Mouse (Mus musculus) urinary bladder, postnatal 4 days (tissue): ENCODE data around the gene Aig1.

Experiments
- DNase-seq, 2 experiments: peaks; one replicate each; pipeline ENCODE4 v3.0.0; 2021 to 2022; ENCODE audit warnings: low spot score in 2 of 2

Aig1 gene

DNA sequence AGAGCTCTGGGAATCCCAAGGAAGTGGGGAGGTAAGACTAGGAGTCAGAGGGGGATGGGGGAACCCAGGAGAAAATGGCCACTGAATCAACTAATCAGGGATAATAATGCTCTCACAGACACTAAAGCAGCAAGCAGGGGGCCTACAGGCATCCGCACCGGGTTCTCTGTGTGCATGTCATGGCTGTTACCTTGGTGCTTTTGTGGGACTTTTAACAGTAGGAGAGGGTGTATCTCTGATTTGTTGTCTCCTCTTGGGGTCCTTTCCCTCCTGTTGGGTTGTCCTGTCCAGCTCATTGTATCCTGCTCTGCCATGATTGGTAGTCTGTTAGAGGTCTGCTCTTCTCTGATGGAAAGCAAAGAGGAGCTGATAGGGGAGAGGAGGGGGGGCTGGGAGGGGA lies 19.6 kb downstream of the Aig1 start:
- no peak for DNase-seq

DNA sequence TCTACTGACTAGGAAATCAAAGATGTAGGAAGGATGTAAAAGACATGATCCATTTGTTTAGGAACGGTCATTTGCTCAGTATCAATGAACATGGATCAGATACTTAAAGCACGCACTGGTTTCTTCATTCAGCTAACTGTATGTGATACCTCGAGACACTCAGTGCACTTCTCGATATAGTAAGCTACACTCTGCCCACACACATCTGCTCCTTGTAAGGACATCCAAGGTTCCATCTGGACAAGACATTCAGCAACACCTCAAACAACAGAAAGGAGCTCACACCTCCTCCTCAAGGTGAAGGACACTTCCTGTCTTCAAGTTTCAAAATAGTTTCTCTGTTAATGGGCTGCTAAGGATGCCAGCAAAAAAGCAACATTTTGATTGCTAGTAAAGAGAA lies 23.9 kb downstream of the Aig1 start:
- no peak for DNase-seq

DNA sequence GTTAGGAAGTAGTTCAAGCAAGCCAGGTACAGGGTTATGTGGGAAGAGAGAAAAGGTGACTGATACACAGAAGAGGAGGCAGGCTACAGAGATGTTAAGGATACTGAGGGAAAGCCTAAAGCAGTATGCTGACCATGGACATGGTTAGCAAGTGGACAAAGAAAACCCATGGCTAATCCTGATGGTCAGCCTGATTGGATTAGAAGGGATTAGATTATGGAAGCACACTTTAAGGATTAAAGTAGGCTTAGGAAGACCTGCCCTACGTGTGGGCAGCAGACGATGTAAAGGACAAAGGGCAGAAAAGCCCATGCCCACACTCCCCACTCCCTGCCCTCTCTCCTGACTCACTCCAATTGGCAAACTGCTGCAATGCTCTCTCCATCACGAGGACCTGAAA lies 25.0 kb downstream of the Aig1 start:
- DNase-seq: no peak

DNA sequence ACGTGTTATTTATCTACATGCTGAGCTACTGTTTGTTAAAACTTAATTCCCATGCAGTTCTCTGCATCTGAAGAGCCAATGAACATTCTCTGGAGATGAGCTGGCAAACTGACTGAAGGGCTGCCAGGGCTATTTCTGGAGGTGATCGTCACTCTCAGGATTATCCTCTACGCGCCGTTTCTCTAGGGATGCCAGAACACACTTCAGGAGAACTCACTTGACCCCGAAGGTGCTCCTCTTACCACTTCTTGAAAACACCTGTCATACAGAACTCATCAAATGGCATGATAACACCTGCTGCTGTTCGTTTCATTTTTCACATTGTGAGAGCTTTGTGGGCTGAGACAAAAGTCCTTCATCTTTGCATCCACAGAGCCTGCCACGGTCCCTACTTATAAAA lies 25.9 kb downstream of the Aig1 start:
- DNase-seq: no peak

DNA sequence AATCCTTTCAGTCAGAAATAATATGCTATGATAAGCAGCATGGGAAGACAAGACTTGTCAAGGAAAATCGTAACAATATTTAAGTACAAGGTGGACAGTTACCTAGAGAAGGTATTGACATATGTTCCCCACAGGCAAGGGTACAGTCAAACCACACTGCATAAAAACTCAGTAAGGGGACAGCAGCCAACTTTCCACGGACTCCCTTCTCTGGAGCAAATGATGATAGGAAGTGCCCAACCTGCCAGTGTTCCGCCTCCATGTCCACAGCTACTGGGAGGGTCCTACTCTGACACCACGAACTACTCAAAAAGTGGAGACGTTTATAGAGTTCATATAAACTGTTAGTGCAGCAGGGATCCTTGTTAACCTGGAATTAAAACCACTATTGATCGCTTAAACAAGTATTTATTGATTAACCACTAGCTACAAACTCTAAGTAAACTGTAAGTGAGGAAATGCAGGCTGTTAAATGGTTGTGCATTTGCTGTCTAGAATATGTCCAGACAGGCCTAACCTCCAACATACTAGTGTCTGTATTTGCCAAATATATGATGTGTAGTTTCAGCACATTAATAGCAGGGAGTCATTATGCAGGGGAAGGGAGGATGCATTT lies 30.2 kb downstream of the Aig1 start:
- no peak for DNase-seq

DNA sequence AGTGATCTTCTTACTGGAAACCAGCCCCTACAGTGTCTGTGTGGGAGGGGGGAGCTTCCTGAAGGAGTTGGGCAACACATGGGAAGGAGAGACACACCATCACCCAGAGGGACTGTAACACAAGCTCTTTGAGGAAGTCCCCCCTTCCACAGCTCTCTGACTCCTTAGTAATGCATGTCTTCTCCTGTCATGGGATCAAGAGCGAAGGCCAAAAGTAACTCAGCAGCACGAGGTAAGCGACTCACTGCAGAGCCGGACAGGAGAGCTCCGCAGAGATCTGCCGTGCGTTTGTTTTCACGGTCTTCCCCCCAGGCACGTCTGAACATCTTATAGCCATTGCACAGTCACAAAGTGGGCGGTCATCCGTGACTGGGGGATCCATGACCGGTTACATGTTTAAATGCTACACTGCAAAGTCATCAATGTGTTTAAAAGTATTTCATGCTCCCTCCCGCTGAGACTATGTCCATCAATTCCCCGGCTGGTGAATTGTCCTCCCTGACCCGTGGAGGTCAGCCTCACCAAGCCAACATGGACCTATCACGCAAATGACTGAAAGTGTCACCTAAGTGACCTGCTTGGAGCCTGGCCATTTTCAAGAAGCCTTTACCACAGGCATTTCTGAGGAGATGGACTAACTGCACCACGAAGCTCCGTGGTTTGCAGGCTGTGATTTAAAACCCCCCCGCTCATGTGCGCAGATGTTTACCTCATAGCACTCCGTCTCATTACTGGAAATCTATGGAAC lies 30.9 kb downstream of the Aig1 start:
- DNase-seq: no peak

DNA sequence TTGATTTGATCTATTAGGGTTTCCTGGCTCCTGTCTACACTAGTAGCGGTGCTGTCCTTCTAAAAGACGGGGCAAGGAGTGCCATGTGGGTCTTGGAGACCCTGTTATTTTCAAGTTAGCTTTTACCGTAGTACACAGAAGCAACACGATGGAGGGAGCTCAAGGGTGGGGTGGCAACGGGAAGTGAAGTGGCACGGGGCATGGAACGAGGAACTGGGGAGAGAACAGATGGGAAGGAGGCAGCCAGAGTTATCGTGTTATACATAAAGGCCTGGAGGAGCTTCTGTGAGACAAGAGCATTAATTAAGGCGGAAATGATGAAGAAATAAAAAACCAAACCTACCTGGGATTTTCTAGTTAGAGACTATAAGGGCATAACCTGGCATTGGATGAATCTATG lies 31.8 kb downstream of the Aig1 start:
- no peak for DNase-seq

DNA sequence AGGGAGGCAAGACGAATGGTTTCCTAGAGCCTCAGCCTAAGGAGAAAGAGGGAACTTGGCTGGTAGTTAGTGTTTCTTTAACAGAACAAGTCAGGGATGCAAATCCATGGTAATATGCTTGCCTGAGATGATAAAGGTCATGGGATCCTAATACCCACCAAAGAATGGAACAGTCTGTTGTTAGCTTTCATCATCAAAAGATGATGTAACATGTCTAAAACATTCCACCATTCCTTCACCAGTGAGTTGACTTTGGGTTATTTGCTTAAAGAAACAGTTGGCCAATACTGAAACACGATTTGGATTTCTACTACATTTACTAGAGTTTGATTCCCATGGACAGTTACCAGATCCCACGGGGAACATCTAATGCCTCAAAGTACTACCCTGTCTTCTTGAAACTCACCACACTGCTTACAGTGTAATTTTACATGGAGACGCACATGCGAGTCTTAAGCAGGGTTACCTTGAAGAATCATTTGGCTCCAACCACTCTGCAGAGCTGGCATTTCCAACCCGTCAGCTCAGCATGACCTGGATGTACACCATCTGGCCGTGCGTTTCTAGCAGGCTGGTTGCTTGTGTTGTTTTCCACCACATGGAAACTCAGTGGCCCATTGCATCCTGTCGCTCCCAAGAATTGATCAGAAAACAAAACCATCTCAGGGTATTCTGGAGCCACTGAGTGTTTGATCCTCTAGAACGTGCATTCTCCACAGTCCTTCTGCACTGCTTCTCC lies 32.9 kb downstream of the Aig1 start:
- no peak for DNase-seq

DNA sequence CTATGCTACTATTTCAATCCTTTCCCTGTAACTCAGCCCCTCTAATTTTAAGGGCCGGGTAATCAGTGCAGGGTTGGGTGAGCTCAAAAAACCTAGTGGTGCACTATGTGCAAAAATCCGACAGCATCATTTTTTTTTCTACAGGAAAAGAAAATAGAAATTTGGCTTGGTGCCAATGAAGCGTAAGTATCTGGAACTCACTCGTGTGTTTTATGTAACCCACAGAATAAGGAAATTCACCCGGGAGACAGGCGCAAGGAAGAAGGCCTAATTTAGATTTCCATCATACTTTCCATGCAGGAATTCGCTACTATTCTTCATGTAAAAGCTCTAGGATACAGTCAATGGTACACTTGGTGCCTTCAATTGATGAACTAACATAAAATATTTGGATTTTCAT lies 34.7 kb downstream of the Aig1 start:
- DNase-seq: no peak

DNA sequence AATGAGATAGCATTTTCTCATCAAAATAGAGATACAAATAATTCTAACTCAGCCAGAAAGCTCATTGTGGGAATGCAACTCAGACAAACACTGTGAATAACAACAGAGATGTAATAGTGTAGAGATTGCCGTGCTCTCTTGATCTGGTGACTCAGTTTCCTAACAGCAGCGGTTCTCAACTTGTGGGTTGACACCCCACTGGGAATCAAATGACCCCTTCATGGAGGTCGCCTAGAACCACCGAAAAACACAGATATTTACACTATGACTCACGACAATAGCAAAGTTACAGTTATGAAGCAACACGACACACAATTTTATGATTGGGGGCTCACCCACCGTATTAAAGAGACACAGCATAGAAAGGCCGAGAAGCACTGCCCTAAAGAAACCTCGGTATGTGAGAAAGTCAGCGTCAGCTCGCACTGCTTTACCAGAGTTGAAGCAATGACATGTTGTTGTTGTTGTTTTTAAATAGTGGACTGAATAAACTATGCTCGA lies 35.7 kb downstream of the Aig1 start:
- no peak for DNase-seq

DNA sequence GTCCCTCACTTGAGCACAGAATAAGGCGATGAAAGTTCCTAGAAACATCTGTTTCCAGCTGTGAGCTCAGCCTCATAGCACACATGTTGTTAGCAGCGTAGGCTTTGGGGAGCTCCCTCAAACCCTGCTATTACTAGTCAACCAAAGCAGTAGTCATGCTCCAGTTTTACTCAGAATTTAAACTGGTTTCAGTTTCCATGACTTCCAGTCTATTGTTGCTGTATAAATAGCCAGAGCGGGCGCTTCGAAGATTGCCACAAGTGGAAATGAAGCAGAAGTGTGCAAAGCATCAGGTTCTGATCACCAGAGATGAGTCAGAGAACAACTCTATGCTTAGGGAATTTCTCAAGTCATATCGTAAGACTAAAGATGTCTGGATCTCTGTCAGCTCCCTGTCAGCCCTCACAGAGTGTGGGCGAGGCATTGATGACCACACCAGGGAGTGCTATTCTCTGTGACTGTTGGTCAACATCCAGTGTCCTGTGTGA lies 36.2 kb downstream of the Aig1 start:
- DNase-seq: no peak

DNA sequence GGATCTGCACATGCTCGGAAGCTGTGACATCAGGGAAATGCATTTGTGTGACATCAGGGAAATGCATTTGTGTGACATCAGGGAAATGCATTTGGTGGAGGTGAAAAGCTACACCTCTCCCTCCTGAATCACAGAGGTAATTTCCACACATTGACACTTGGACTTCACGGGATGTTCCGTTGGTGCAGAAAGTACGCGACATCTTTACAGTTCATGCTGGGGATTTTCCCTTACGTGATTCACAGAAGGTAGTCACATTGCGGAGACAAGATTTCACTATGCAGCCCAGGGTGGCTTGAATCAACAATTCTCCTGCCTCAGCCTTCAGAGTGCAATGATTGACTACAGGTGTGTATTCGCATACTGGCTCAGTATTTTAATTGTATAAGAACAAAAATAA lies 41.6 kb downstream of the Aig1 start:
- no peak for DNase-seq

DNA sequence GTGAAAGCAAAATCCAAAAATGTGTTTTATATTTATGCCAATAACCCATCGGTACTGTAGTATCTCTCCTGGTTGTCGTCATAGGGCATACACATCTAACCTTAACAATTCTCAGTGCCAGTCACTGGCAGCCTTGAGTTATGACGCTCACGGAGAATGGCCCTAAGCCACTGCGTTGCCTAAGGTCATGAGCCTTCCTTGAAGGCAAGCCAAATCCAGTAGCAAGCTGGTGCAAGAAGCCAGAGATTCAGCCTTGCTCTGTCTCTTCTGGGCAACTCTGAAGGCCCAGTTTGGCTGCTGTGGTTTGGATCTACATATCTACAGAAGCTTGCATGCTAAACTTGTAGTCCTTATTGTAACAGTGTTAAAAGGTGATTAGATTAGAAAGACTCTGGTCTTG lies 55.2 kb downstream of the Aig1 start:
- no peak for DNase-seq

DNA sequence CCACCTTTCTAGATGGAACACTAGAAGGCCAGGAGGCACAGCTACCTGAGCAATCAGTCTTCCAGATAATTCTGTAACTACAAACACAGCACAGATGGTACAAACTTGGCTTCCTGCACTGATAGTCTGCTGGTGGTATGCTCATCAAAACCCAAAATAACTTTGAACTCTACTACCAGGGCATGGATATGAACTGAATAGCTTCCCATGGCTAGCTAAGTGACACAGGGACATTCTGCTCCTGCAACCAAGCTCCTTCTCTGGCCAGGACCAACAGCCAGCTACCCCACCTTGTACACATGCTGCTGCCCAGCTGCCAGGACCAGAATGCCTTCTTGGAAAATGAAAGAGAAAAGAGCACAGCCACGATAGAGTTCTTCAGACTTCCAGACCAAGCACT lies 60.5 kb downstream of the Aig1 start:
- DNase-seq: no peak

DNA sequence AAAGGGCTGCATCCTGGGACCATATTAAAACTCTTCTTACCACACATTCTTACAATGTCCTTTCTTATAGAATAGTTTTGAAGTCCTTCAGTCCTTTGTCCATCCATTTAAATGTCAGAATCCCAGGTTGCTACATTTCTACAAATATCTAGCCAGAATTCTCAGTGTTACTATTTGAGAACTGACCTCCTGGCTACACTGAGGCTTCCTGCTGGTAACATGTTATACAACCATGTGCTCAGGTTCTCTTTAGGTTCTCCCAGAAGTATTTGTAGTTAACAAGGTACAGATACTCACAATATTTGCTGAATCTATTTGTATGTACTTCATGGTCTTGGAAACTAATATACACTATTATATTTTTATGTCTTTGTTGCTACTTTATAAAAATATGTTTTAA lies 62.0 kb downstream of the Aig1 start:
- no peak for DNase-seq

DNA sequence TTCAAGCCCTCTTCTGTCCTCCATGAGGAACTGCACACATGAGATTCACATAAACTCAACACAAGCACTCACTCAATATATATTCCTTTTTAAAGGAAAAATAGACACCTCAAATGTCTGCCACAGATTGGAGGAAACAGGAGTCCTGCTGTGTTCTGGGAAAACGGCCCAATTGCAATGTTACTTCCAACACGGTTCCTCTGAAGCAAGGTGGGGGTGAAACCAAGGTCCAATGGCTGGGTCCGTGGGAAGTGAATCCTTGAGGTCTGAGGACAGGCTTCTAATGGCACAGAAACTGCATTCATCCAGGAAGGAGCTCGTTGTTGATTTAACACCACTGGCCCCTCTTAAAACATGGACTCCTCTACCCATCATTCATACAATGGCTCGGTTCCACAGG lies 67.5 kb downstream of the Aig1 start:
- DNase-seq: no peak

DNA sequence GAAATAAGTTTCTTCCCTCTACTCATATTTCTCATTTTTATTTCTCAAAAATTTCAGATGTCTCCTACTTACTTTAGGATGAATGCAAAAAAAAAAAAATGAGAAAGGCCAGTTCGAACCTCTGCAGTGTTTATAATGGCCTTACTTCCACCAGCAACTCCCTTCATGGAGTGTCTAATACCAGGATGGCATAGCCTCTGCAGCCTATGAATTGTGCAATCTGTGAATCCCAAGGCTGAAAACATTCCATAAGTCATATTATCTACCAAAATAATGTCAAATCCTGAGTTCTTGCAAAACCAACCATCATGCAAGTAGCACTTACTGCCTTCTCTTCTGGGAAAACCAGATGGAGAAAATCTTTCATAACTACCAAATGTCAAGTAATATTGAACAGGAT lies 75.3 kb downstream of the Aig1 start:
- no peak for DNase-seq

DNA sequence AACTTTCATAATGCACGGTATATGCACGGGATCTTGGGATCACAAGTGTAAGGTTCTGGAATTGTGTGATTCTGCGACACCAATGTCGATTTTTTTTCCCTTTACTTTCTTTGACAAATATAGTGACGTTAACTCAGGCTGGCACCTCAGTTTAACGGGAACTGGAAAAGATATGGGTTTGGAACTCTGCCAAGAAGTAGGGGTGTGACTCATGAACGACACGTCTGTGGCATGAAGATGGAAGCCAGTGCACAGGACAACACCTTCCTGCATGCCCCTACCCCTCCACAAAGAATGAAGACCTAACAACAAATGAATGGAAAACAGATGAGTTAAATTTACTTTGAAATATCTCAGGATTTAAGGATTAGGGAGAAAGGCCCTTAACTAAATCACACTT lies 76.0 kb downstream of the Aig1 start:
- DNase-seq: no peak

DNA sequence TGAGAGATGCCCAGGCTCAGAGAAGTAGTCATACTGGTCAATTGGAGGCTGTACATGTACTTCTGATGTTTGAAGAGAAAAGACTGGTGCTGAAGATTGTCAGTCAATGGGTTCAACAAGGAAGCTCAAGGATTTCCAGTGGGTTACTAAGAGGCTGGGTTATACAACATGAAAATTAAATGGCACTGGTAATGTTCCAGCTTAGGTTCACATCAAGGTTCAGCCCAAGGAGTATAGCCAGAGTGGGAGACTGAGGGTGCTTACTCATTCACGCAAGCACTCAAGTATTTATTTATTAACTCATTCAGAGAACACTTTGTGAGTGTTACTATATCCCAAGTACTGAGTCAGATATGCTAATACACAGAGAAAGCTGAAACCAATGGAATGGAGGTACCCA lies 79.2 kb downstream of the Aig1 start:
- DNase-seq: no peak

DNA sequence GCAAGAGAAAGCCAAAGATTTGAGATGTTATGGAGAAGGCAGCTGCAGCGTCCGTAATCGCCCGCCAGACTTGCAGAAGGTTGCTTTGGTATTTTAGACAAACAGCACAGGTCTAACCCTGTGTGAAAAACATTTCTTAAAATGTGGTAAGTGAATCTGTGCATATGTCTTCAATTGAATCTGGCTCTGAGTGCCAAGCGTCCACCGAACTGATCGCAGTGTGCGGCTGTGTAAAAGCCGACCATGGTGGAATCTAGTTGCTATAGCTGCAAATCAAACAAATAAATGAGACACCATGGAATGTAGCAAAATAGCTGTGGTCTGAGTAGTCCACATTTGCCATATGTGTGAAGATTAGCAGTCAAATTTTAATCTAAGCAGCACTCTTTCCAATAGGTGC lies 80.7 kb downstream of the Aig1 start:
- no peak for DNase-seq

DNA sequence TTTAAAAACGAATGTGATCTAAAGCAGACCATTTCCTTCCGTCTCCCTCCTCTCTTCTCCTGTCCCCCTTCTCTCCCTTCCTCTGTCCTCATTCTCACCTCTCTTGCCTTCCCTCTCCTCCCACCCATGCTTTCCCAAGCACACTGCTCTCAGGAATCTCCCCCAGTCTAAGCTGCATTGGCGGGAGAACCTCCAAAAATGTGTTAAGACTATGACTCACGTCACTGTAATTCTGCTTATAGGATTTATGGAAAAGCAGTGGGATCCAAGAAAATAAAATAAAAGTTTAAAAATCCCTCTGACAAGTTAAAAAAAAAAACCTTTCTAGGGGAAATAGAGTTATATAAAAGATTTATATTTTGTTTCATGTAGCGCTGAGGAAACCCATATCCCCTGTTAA lies 86.0 kb downstream of the Aig1 start:
- DNase-seq: no peak

DNA sequence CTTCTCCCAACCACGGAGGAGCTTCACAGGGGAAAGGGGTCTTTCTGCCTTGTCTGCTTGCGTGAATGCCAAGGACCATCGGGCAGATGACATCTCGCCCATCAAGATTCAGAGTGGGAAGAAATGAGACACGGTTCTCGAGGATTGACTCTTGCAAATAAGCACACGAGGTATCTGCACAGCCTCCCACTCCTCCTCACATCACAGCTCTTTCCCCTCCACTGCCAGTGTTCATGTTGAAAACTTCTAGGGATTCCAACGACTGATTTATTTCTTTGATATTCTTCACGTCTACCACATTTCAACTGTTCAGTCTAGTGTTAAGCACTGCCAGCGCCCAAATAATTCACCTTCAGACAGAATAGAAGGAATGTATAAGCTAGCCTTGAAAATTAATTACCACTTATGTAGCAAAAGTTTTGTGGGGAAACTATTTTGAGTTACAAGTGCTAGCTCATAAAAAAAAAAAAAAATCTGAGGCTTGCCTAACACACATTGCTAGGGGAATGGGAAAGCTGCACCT lies 86.5 kb downstream of the Aig1 start:
- no peak for DNase-seq

DNA sequence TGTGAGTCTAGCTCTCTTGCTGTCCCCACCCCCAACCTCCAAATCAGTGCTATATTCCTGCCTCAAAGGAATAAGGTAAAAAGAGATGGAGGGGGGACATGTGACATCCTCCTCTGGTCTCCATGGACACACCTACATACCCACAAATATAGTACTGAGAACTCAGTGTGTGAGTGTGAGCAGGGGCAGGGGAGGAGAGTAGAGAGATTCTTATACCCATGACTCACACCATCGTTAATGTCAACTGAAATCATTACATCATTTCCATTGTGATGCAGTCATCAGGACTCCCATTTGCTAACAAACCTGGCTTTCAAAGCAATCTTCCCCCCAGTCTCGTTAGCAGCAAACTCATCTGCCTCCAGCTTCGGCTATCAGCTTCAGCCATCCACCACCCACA lies 92.8 kb downstream of the Aig1 start:
- DNase-seq: no peak
